Mouse (Mus musculus) liver, adult 2 months (tissue): Measurements from ENCODE around the gene Orai1.

ENCODE experiments used
- CTCF ChIP-seq: fragments of 200-500 bp; IDR thresholded peaks from 2 replicates; pipeline ENCODE4 v1.5.1; 2011; ENCODE audit warnings: low read depth, low read length, control low read depth
- POLR2A ChIP-seq: fragments of 200-500 bp; IDR thresholded peaks from 2 replicates; pipeline ENCODE4 v1.6.1; 2011; ENCODE audit warnings: low read length, control low read depth; ENCODE audit not compliant: insufficient read depth; ENCODE audit errors: extremely low read depth

DNA sequence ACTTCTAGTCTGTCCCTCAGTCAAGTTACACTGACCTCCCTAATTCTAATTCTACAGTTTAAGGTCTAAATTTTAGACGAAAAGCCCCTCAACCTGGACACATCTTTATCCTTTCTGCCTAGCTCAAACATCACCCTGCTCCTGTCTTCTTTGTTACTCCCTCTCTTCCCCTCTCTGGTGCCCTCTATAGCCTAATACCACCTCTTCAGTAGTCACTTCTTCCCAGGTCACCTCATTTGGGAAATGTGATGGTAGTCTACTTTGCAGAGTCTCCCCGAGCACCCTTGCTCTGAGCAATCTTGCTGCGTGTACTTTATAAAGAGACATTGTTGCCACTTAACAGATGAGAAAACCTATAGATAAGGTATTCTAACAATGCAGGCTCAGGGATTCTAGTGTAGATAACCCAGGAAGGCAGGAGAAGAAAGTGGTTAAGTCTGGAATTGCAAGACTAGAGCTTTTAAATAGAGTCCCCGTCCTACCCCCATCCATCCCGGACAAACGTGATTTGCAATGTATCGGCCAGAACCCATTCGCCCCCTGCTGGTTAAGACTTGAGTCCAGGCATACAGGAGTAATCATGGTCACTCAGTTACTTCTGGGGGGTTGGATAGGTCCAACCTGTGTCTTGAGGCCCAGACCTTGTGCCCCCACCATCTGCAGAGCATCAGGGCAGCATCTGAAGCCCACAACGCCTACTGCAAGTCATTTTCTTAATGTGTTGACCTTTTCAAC is 30.9 kb downstream of the Orai1 start:
- TF ChIP-seq CTCF (peak; percentile 77), POLR2A (no peak)
